Mouse (Mus musculus): ENCODE measurements around the gene Jmjd7.

DNA sequence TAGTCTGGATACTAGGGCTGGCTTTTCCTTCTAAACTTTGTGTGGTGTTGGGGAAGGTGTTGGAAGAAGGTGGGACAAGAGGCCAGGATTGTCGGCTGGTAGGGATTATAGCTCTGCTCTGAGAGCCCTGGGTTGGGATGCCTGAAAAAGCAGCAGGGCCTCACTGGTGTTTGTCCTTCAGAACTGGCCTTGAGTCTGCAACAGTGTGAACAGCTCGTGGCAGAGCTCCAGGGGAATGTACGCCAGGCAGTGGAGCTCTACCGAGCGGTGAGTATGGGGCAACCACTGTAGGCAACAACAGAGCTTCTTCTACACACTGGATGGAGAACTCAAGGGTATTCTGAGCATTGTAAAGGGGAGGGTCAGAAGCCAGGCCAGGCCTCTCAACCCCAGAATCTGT, 2.9 kb upstream of the Jmjd7 start:
- TF ChIP-seq CTCF (IDR thresholded peaks at IDR 0.05; ENCODE audit: low read depth, low read length) (no peak), GATA1 (IDR thresholded peaks at IDR 0.05; ENCODE audit: borderline replicate concordance, low read length) (no peak), TAL1 (conservative IDR thresholded peaks at IDR 0.05; ENCODE audit: low read depth, low read length) (no peak), POLR2AphosphoS5 (IDR thresholded peaks at IDR 0.05; ENCODE audit: insufficient replicate concordance, low read depth, low read length) (no peak)
